Mouse (Mus musculus) G1E (cell line): Measurements from ENCODE around the gene Usp29. TPM values are rescaled to one million over a fixed set of nuclear protein-coding genes. Genes with fewer than 3 reads are reported as not detected.
A peak's percentile ranks its signal among the peaks of the same experiment; 100 is the strongest.

Source experiments
- ATAC-seq: 2 replicates; pipeline ENCODE4 v1.8.0; 2016; ENCODE audit warnings: mild to moderate bottlenecking; ENCODE audit not compliant: insufficient number of reproducible peaks, poor library complexity, low FRiP score, severe bottlenecking; ENCODE audit errors: extremely low read depth
- DNase-seq: peaks from one replicate; pipeline ENCODE4 v3.0.0; 2012; ENCODE audit warnings: low spot score
- H3K27me3 ChIP-seq: 2 replicates; pipeline ENCODE4 v1.6.1; 2012; ENCODE audit warnings: mild to moderate bottlenecking, low read length, inconsistent platforms; ENCODE audit not compliant: insufficient read depth
- H3K36me3 ChIP-seq: replicated peaks from 2 replicates; pipeline ENCODE3; 2012; ENCODE audit warnings: mild to moderate bottlenecking, inconsistent platforms
- H3K4me1 ChIP-seq: 2 replicates; pipeline ENCODE4 v1.6.1; 2012; ENCODE audit warnings: low read depth, low read length, inconsistent platforms, mixed read lengths; ENCODE audit not compliant: insufficient read depth
- H3K4me3 ChIP-seq: 2 replicates; pipeline ENCODE4 v1.5.1; 2012; ENCODE audit warnings: low read depth, mild to moderate bottlenecking, inconsistent platforms, low read length, moderate library complexity, mixed read lengths
- H3K9me3 ChIP-seq: replicated peaks from 2 replicates; pipeline ENCODE4 v1.6.1; 2012; ENCODE audit warnings: inconsistent platforms
- CTCF ChIP-seq: IDR thresholded peaks from 2 replicates; pipeline ENCODE4 v1.5.1; 2012; ENCODE audit warnings: low read depth, low read length, inconsistent platforms, mixed read lengths
- GATA1 ChIP-seq: IDR thresholded peaks from 2 replicates; pipeline ENCODE4 v1.6.1; 2012; ENCODE audit warnings: borderline replicate concordance, low read length, inconsistent platforms, mixed read lengths
- GATA2 ChIP-seq: IDR thresholded peaks from 2 replicates; pipeline ENCODE4 v1.6.1; 2012; ENCODE audit warnings: low read depth, low read length, inconsistent platforms, borderline replicate concordance
- POLR2AphosphoS5 ChIP-seq: IDR thresholded peaks from 2 replicates; pipeline ENCODE4 v1.6.1; 2012; ENCODE audit warnings: low read depth, low read length, inconsistent platforms; ENCODE audit not compliant: insufficient replicate concordance
- TAL1 ChIP-seq: conservative IDR thresholded peaks from 2 replicates; pipeline ENCODE4 v1.6.1; 2012; ENCODE audit warnings: low read depth, low read length, inconsistent platforms, mixed read lengths
- polyA plus RNA-seq: library from polyadenylated mRNA; stranded (reverse); fragments of >175 nt; gene quantifications from 2 replicates; pipeline ENCODE4 v1.2.3, GENCODE M21; 2012
- total RNA-seq, 2 experiments: library from RNA; stranded (forward) in 1 of 2; stranded (reverse) in 1 of 2; fragments of 200-1000 nt in 1 of 2; fragments of >200 nt in 1 of 2; fragmentation: Nextera tagmentation in 1 of 2; gene quantifications; 2 replicates each; pipeline ENCODE4 v1.2.3; 2014 to 2017

Usp29 gene
- total and polyA plus RNA-seq, 3 experiments = 0.15 to 6.9 (median 2.2) TPM

DNA sequence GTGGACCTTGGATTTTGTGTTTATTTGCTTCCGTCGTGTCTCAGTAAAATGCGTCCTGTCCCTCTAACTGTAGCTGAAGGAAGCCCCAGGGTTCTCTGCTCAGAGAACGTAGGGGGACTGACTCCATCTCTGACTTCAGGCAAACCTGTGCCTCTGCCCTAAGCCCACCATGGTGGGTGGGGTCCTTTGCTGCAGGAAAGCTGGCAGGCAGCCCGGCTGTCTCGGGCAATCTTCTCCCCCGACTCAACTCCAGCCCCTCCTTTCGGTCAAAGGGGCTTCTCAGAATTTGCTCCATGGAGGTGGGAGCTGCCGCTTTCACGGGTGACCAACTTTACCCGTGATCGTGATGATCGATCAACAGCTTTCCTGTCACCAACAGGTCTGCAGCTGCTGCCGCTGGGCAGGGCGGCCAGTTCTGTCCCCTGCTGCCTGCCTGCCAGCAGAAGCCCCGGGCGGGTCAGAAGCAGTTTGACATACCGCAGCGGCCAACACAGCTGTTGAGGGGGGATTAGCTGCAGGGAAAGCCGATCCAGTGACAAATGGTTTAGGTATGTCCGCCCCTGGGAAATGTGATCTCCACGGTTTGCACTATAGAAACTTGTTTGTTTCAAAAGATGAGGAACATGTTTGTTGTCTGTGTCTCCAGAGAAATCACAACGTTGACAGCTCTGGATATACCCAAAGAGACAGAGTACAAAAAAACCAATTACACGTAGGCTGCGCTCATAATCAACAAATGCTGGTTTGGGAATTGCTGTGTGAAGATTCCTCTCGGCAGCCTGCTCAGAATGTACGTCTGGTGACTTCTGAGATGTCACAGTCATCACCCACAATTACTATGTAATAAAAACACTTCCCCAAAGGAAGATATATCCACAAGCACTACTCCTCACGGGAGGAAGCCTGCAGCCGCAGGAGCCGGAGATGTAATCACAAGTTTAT is 183.3 kb downstream of the Usp29 start:
- TF ChIP-seq GATA2 (no peak), GATA1 (no peak), POLR2AphosphoS5 (no peak), TAL1 (no peak), CTCF (no peak)
- peaks cover 2% of the 10 kb centered on the region; the same call in 1 of the 2 replicates for H3K27me3 ChIP-seq
- no peak for DNase-seq
- no peaks in the 10 kb centered on the region for H3K4me1 ChIP-seq
- no peaks in the 10 kb centered on the region for H3K36me3 ChIP-seq
- no peak for ATAC-seq
- H3K4me3 ChIP-seq = no peak overlapping the region
- H3K9me3 ChIP-seq = no peaks in the 10 kb centered on the region

DNA sequence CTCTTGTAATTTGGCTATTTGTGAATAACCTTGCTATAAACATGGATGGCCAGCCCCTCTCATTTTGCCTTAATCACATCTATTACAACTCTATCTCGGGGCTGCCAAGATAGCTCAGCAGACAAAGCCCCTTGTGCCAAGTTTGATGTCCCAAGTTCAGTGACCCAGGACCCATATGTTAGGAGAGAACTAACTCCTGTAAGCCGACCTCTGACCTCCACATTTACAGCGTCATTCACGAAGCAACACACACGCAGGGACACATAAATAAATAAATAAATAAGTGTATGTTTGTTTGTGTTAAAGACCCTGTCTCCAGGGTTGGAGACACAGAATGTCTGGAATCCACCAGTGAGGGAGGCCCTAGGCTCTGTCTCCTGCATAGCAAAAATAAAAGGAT is 186.7 kb downstream of the Usp29 start:
- H3K9me3 ChIP-seq = no peaks in the 10 kb centered on the region
- no peak overlapping the region for H3K4me3 ChIP-seq
- no peaks in the 10 kb centered on the region for H3K4me1 ChIP-seq
- TF ChIP-seq TAL1 (no peak), GATA1 (no peak), CTCF (no peak), GATA2 (no peak), POLR2AphosphoS5 (no peak)
- peaks cover 2% of the 10 kb centered on the region; the same call in 1 of the 2 replicates for H3K27me3 ChIP-seq
- no peaks in the 10 kb centered on the region for H3K36me3 ChIP-seq
- no peak for ATAC-seq
- no peak for DNase-seq

DNA sequence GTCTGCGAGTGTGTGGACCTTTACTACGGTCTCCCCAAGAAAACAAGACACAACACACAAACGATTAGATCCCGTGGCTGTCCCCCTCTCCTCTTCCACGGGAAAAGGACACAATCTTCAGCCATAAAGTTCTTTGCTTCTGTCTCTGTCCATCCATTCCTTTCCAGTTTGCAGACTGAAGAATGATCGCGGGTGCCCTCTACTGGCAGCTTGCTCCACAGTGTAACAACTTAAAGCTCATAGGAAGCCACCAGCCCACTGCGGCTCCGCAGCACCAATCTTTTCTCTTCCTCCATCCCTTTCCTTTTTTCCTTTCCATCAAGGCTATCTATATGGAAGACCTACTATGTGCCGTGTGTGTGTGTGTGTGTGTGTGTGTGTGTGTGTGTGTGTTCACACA is 187.9 kb downstream of the Usp29 start:
- Histone ChIP-seq H3K4me1 (no peaks in the 10 kb centered on the region), H3K4me3 (no peak overlapping the region), H3K9me3 (no peaks in the 10 kb centered on the region), H3K27me3 (peaks cover 2% of the 10 kb centered on the region; the same call in 1 of the 2 replicates), H3K36me3 (no peaks in the 10 kb centered on the region)
- ATAC-seq = no peak
- DNase-seq = peak; percentile 8
- TF ChIP-seq TAL1 (no peak), GATA2 (no peak), CTCF (peak; percentile 31; the same call in 1 of the 2 replicates), POLR2AphosphoS5 (no peak), GATA1 (no peak)

DNA sequence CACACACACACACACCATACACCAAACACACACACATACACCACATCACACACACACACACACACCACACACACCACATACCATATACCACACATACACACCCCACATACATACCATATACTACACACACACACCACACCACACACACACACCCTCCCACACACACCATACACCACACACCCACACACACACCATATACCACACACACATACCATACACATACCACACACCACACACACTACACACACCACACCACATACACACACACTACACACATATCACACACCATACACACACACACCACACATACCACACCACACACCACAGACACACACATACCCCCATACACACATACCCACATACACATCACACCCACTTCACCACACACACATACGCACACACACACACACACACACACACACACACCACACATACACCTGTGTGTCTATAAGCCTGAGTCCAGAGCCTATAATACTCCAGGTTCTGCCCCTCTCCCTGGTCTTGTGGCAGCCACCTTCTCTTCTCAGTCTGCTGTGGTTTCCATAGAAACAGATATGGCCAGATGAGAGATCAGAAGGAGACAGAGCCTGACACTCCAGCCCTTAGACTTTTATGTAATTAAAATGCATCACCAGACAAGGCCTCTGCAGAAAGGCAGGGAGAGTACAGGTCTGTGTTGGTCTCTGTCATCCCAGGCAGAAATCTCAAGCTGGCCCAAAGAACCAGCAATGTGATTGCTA is 188.9 kb downstream of the Usp29 start:
- Histone ChIP-seq H3K9me3 (no peaks in the 10 kb centered on the region), H3K4me1 (no peaks in the 10 kb centered on the region), H3K36me3 (no peaks in the 10 kb centered on the region), H3K27me3 (no peaks in the 10 kb centered on the region), H3K4me3 (no peak overlapping the region)
- no peak for DNase-seq
- no peak for ATAC-seq
- TF ChIP-seq TAL1 = no peak

DNA sequence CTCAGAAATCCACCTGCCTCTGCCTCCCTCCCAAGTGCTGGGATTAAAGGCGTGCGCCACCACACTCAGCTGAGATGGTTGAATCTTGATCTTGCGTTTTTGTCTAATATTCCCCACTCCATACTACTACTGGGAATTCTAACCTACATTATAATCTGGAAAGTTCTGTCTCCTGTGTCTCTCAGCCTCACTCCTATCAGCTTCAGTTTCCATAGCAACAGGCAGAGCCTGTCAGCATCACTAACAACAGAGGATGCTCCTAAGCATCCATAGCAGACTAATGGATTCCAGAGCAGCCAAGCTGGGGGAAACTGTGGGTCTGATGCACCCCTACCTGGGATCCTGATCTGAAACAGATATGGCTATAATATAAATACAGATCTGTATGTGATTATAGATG is 193.1 kb downstream of the Usp29 start:
- Histone ChIP-seq H3K36me3 (no peaks in the 10 kb centered on the region), H3K9me3 (no peaks in the 10 kb centered on the region), H3K4me3 (no peak overlapping the region), H3K27me3 (no peaks in the 10 kb centered on the region), H3K4me1 (no peaks in the 10 kb centered on the region)
- ATAC-seq = no peak
- DNase-seq = no peak
- TF ChIP-seq TAL1 = no peak
- TF ChIP-seq CTCF = no peak

DNA sequence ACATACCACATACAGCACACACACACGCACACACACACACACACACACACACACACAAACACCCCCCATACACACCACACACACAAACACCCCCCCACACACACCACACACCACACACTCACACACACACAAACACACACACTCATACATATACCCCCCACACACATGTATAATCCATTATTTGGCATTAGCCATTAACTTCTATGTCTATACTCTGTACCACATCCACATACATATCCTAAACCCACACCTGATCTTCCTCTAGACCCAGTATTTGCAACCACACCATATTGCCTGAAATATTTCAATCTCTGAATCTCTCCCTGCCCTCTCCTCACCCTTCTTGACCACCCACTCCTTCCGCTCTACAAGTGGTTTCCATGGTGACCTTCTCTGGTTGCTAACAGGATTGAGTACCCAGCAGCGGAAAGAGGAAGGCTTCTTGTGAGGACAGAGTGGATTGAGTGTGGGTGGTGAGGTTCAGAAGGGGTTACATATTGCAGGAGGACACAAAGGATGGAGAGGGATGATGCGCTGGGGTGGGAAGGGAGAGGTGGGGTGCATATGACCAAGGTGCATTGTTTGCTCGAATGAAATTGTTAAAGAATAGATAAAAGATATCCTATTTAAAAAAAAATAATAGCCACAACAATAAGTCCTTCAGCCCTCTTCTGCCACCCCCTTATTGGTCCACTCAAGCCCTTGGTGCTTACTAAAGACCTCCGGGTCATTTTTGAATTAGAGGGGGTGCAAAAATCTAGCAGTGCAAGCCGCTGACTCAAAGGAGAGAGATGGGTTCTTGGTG is 195.8 kb downstream of the Usp29 start:
- H3K27me3 ChIP-seq = no peaks in the 10 kb centered on the region
- H3K4me1 ChIP-seq = no peaks in the 10 kb centered on the region
- DNase-seq = no peak
- no peak overlapping the region for H3K4me3 ChIP-seq
- no peaks in the 10 kb centered on the region for H3K9me3 ChIP-seq
- TF ChIP-seq GATA1 (no peak), POLR2AphosphoS5 (no peak), TAL1 (no peak), GATA2 (no peak), CTCF (no peak)
- no peak for ATAC-seq
- no peaks in the 10 kb centered on the region for H3K36me3 ChIP-seq
